Mouse (Mus musculus): ENCODE data around the gene Rpl13a. TPM values are rescaled to one million over a fixed set of nuclear protein-coding genes. Genes with fewer than 3 reads are reported as not detected.
"Not testable (repeated sequence)": the region's sequence is repeated elsewhere in the genome, so short reads cannot be mapped to it uniquely, and the experiment has no call there.

The Rpl13a gene
- polyA plus RNA-seq, 1 experiment from 2014 or later: 1,056 TPM

- H3K4me2 ChIP-seq: no peak overlapping the region
- no peak for ATAC-seq (replicated peaks; ENCODE audit: insufficient number of reproducible peaks, low FRiP score, low TSS enrichment)
- H3K4me3 ChIP-seq (ENCODE audit: low read depth, low read length): no peak overlapping the region
- H3K9ac ChIP-seq (ENCODE audit: low read depth, low read length): no peak overlapping the region
- H3K4me1 ChIP-seq (ENCODE audit: control insufficient read depth, insufficient read depth, low read length): peaks cover 3% of the 10 kb centered on the region; the same call in 1 of the 2 replicates
- no peaks in the 10 kb centered on the region for H3K27me3 ChIP-seq (ENCODE audit: control insufficient read depth, insufficient read depth, low read length)
- no peaks in the 10 kb centered on the region for H3K36me3 ChIP-seq (ENCODE audit: control insufficient read depth, insufficient read depth, low read length)
- 86% methylated on average over 8 of the region's 8 CpGs for WGBS (ENCODE audit: insufficient replicate concordance)
- no peaks in the 10 kb centered on the region for H3K9me3 ChIP-seq (replicated peaks; ENCODE audit: control insufficient read depth, low read length)
- no peak overlapping the region for H3K27ac ChIP-seq (ENCODE audit: low read depth, low read length)
Observed at GRCm38 (mm10) chr7:45098541-45099240, 29.9 kb downstream of the Rpl13a start.

GRCm38 (mm10) chr7:45097479-45097878 lies 31.1 kb downstream of the Rpl13a start:
- no peak overlapping the region for H3K9ac ChIP-seq (ENCODE audit: low read depth, low read length)
- no peak overlapping the region for H3K4me2 ChIP-seq
- WGBS (ENCODE audit: insufficient replicate concordance): 47% methylated on average over 6 of the region's 6 CpGs
- peaks cover 5% of the 10 kb centered on the region; the same call in 1 of the 2 replicates for H3K4me1 ChIP-seq (ENCODE audit: control insufficient read depth, insufficient read depth, low read length)
- no peaks in the 10 kb centered on the region for H3K27me3 ChIP-seq (ENCODE audit: control insufficient read depth, insufficient read depth, low read length)
- no peak overlapping the region for H3K4me3 ChIP-seq (ENCODE audit: low read depth, low read length)
- H3K27ac ChIP-seq (ENCODE audit: low read depth, low read length): no peak overlapping the region
- no peak for ATAC-seq (replicated peaks; ENCODE audit: insufficient number of reproducible peaks, low FRiP score, low TSS enrichment)
- no peaks in the 10 kb centered on the region for H3K36me3 ChIP-seq (ENCODE audit: control insufficient read depth, insufficient read depth, low read length)
- H3K9me3 ChIP-seq (replicated peaks; ENCODE audit: control insufficient read depth, low read length): no peaks in the 10 kb centered on the region

GRCm38 (mm10) chr7:45095965-45096364 lies 32.6 kb downstream of the Rpl13a start:
- WGBS (ENCODE audit: insufficient replicate concordance): 89% methylated on average over 14 of the region's 14 CpGs
- not testable (repeated sequence) for H3K27ac ChIP-seq (ENCODE audit: low read depth, low read length); H3K27me3 ChIP-seq (ENCODE audit: control insufficient read depth, insufficient read depth, low read length); H3K4me2 ChIP-seq; H3K4me3 ChIP-seq (ENCODE audit: low read depth, low read length); H3K9me3 ChIP-seq (replicated peaks; ENCODE audit: control insufficient read depth, low read length); H3K9ac ChIP-seq (ENCODE audit: low read depth, low read length); ATAC-seq (replicated peaks; ENCODE audit: insufficient number of reproducible peaks, low FRiP score, low TSS enrichment); H3K36me3 ChIP-seq (ENCODE audit: control insufficient read depth, insufficient read depth, low read length); H3K4me1 ChIP-seq (ENCODE audit: control insufficient read depth, insufficient read depth, low read length)

- Histone ChIP-seq H3K27me3 (ENCODE audit: control insufficient read depth, insufficient read depth, low read length) (no peaks in the 10 kb centered on the region), H3K9me3 (replicated peaks; ENCODE audit: control insufficient read depth, low read length) (no peaks in the 10 kb centered on the region), H3K9ac (ENCODE audit: low read depth, low read length) (no peak overlapping the region), H3K27ac (ENCODE audit: low read depth, low read length) (no peak overlapping the region), H3K4me3 (ENCODE audit: low read depth, low read length) (no peak overlapping the region), H3K4me2 (no peak overlapping the region), H3K4me1 (ENCODE audit: control insufficient read depth, insufficient read depth, low read length) (peaks cover 11% of the 10 kb centered on the region; the same call in 1 of the 2 replicates), H3K36me3 (ENCODE audit: control insufficient read depth, insufficient read depth, low read length) (no peaks in the 10 kb centered on the region)
- WGBS (ENCODE audit: insufficient replicate concordance): 70% methylated on average over 6 of the region's 6 CpGs
- ATAC-seq (replicated peaks; ENCODE audit: insufficient number of reproducible peaks, low FRiP score, low TSS enrichment): no peak
Observed at GRCm38 (mm10) chr7:45095367-45095766, 33.2 kb downstream of the Rpl13a start.

GRCm38 (mm10) chr7:45094121-45094520 lies 34.4 kb downstream of the Rpl13a start:
- H3K4me3 ChIP-seq (ENCODE audit: low read depth, low read length): no peak overlapping the region
- H3K9ac ChIP-seq (ENCODE audit: low read depth, low read length): no peak overlapping the region
- 56% methylated on average over 7 of the region's 7 CpGs for WGBS (ENCODE audit: insufficient replicate concordance)

GRCm38 (mm10) chr7:45093516-45093905 lies 35.0 kb downstream of the Rpl13a start:
- 0 out of 2 replicates have a peak overlapping the region, but pooled peaks have one; percentile 35 for H3K27ac ChIP-seq (ENCODE audit: low read depth, low read length)

More at GRCm38 (mm10) chr7:45094121-45094520, 34.4 kb downstream of the Rpl13a start:
- no peaks in the 10 kb centered on the region for H3K9me3 ChIP-seq (replicated peaks; ENCODE audit: control insufficient read depth, low read length)
- H3K36me3 ChIP-seq (ENCODE audit: control insufficient read depth, insufficient read depth, low read length): no peaks in the 10 kb centered on the region; the same call in 1 of the 2 replicates
- H3K27me3 ChIP-seq (ENCODE audit: control insufficient read depth, insufficient read depth, low read length): no peaks in the 10 kb centered on the region
- H3K4me2 ChIP-seq: no peak overlapping the region
- peaks cover 12% of the 10 kb centered on the region; the same call in 1 of the 2 replicates for H3K4me1 ChIP-seq (ENCODE audit: control insufficient read depth, insufficient read depth, low read length)
- ATAC-seq (replicated peaks; ENCODE audit: insufficient number of reproducible peaks, low FRiP score, low TSS enrichment): no peak
- no peak overlapping the region for H3K27ac ChIP-seq (ENCODE audit: low read depth, low read length)

GRCm38 (mm10) chr7:45092828-45093515 lies 35.6 kb downstream of the Rpl13a start:
- Histone ChIP-seq H3K4me2 (peak overlapping the region; percentile 22; the same call in 1 of the 2 replicates), H3K27ac (ENCODE audit: low read depth, low read length) (peak overlapping the region; percentile 35), H3K4me3 (ENCODE audit: low read depth, low read length) (no peak overlapping the region), H3K36me3 (ENCODE audit: control insufficient read depth, insufficient read depth, low read length) (peaks cover 9% of the 10 kb centered on the region), H3K9ac (ENCODE audit: low read depth, low read length) (no peak overlapping the region), H3K27me3 (ENCODE audit: control insufficient read depth, insufficient read depth, low read length) (no peaks in the 10 kb centered on the region), H3K9me3 (replicated peaks; ENCODE audit: control insufficient read depth, low read length) (no peaks in the 10 kb centered on the region), H3K4me1 (ENCODE audit: control insufficient read depth, insufficient read depth, low read length) (peaks cover 12% of the 10 kb centered on the region; the same call in 1 of the 2 replicates)
- ATAC-seq (replicated peaks; ENCODE audit: insufficient number of reproducible peaks, low FRiP score, low TSS enrichment): no peak
- WGBS (ENCODE audit: insufficient replicate concordance): 62% methylated on average over 12 of the region's 12 CpGs

More at GRCm38 (mm10) chr7:45093516-45093905, 35.0 kb downstream of the Rpl13a start:
- H3K4me3 ChIP-seq (ENCODE audit: low read depth, low read length): no peak overlapping the region
- peaks cover 4% of the 10 kb centered on the region for H3K36me3 ChIP-seq (ENCODE audit: control insufficient read depth, insufficient read depth, low read length)
- H3K9ac ChIP-seq (ENCODE audit: low read depth, low read length): no peak overlapping the region
- no peaks in the 10 kb centered on the region for H3K27me3 ChIP-seq (ENCODE audit: control insufficient read depth, insufficient read depth, low read length)
- H3K4me2 ChIP-seq: no peak overlapping the region
- peaks cover 12% of the 10 kb centered on the region; the same call in 1 of the 2 replicates for H3K4me1 ChIP-seq (ENCODE audit: control insufficient read depth, insufficient read depth, low read length)
- WGBS (ENCODE audit: insufficient replicate concordance): 35% methylated on average over 18 of the region's 18 CpGs
- no peaks in the 10 kb centered on the region for H3K9me3 ChIP-seq (replicated peaks; ENCODE audit: control insufficient read depth, low read length)
- ATAC-seq (replicated peaks; ENCODE audit: insufficient number of reproducible peaks, low FRiP score, low TSS enrichment): no peak

- peak within 1 kb of the TSS; percentile 86 for H3K4me2 ChIP-seq
- H3K4me1 ChIP-seq (ENCODE audit: control insufficient read depth, insufficient read depth, low read length): peaks cover 12% of the 10 kb centered on the region; the same call in 1 of the 2 replicates
- 0% methylated on average over 16 of the region's 16 CpGs for WGBS (ENCODE audit: insufficient replicate concordance)
- no peaks in the 10 kb centered on the region for H3K9me3 ChIP-seq (replicated peaks; ENCODE audit: control insufficient read depth, low read length)
- peaks cover 18% of the 10 kb centered on the region for H3K36me3 ChIP-seq (ENCODE audit: control insufficient read depth, insufficient read depth, low read length)
- peak; percentile 91 for ATAC-seq (replicated peaks; ENCODE audit: insufficient number of reproducible peaks, low FRiP score, low TSS enrichment)
- no peaks in the 10 kb centered on the region for H3K27me3 ChIP-seq (ENCODE audit: control insufficient read depth, insufficient read depth, low read length)
- peak within 1 kb of the TSS; percentile 66 for H3K4me3 ChIP-seq (ENCODE audit: low read depth, low read length)
- H3K27ac ChIP-seq (ENCODE audit: low read depth, low read length): peak within 1 kb of the TSS; percentile 88
- peak within 1 kb of the TSS; percentile 86 for H3K9ac ChIP-seq (ENCODE audit: low read depth, low read length)
Observed at GRCm38 (mm10) chr7:45092048-45092447, 36.5 kb downstream of the Rpl13a start, which contains the start of gene Rcn3. Gene Rcn3 (minus strand): TSS chr7:45092221.

All from heart, embryonic 11.5 days (tissue).